Mouse (Mus musculus) kidney, postnatal 10 days (tissue): ENCODE measurements at regions not wholly inside any gene's neighbourhood (a gene's known extent, or its start where the extent isn't known, plus 50 kb on each side); places are given as distances from the start of the nearest gene placed in this dataset.

Experiments
- DNase-seq: peaks from one replicate; pipeline ENCODE4 v3.0.0; 2021; ENCODE audit warnings: mixed read lengths

DNA sequence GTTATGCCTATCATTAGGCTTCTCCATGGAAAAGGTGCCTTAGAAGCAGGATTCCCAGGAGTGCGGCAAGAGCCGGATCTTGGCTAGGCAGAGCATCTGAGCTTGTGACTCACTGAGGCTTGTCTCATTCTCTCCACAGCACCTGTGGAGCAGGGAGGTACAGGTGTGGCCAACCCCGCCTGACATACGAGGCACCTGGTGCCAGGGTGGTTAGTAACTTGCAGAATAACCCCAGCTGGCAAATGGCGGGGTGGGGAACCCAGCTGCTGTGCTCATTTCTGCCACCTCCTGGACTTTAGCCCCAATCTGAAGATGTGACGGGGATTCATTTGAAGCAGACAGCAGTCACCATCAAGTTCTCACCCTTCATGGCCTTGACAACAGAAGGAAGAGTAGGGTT, 96.2 kb downstream of the Pdgfra start:
- no peak for DNase-seq

DNA sequence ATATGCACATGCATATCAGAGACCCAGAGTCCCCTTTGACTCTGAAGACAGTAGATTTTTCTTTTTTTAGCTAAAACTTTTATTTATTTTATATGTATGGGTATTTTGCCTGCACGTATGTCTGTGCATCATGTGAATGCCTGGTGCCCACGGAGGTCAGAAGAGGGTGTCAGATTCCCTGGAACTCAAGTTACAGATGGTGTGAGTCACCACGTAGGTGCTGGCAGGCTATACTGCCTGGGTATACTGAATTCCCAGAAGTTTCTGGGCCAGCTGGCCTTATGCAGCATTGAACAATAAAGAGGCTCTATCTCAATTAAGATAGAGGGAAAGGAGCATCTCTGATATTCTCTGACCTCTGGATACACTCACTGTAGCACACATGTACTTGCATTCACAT, 97.6 kb downstream of the Pdgfra start:
- DNase-seq: no peak

DNA sequence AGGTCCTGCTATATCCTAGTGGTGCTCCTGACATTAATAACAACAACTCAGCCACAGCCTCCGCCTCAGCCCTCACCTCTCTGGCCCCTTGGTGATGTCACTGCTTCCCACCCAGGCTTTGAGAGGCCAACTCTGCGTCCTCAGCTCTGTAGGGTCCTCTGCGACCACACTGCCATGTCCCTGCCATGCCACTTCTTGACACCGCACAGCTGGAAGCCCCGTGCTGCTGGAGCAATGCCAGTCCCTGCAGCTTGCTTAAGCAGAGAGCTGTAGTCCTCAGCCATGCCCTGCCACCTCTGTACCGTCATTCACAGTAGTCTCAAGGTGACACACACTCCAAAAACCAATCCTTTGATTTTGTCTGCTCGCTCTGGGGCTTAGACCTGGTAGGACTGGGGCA, 101.3 kb downstream of the Pdgfra start:
- DNase-seq: peak; percentile 38

GRCm38 (mm10) chr5:75253830-75254229, 101.7 kb downstream of the Pdgfra start:
- no peak for DNase-seq

GRCm38 (mm10) chr5:75256186-75256585, 104.1 kb downstream of the Pdgfra start:
- peak; percentile 49 for DNase-seq

- peak; percentile 15 for DNase-seq
Observed at GRCm38 (mm10) chr5:75257067-75257466, 105.0 kb downstream of the Pdgfra start.

GRCm38 (mm10) chr5:75260247-75260646, 108.2 kb downstream of the Pdgfra start:
- no peak for DNase-seq

- DNase-seq: peak; percentile 41
Observed at GRCm38 (mm10) chr5:75266111-75266676, 114.1 kb downstream of the Pdgfra start.

DNA sequence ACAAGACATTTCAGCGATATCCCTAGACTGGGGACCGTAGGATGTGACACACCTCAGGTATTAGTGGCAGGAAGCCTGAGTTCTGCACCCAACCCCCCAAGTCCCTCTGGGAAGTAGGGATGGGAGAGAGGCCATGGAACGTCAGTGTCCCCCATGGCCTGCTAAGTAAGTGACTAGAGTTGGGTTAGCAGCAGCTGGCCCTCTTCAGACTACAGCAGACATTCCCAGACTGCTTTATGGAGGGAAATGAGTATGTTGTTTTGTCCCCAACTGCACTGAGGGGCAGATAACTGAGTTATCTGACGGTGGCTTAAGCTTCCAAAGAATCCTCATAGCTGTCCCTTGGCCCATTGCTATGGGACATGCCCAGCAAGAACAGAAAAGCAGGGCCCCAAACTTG, 114.8 kb downstream of the Pdgfra start:
- DNase-seq: peak; percentile 49

DNA sequence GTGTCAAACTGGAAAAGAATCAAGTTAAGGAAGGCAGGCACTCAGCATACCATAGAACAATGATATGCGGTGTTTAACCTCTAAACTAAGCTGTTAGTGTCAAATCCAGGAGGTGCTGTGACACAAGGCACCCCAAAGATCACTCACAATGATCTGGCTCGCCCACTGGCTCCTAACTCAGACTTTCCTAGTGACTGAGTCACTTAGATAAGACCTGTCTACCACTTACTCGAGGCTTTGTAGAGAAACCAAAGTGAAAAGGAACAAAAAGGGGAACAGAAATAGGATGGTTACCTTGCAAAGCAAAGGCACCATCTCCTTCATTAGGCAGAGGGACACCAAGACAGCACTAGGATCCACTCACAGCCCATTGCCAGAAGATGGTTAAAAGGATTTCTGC, 115.7 kb downstream of the Pdgfra start:
- DNase-seq: no peak

DNA sequence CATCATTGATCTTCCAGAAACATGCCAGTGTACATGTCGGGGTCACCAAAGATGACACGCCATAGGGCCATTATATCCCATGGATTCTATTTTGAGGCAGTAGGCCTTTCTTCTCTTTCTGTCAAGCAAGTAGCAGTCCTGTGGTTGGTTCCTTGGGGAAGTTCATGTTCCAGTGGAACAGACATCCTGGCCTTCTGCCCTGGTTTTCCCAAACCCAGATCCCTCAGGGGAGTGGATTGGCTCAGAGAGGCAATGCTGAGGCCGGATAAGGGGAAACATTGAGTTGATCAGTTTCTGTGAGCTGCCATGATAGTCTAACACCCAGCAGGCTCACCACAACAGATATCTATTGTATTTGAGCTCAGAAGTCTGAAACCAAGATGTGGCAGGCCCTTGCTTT, 125.9 kb downstream of the Pdgfra start:
- no peak for DNase-seq

- DNase-seq: no peak
Observed at GRCm38 (mm10) chr5:75279561-75280171, 127.6 kb downstream of the Pdgfra start.

- no peak for DNase-seq
Observed at GRCm38 (mm10) chr5:75280698-75281097, 128.6 kb downstream of the Pdgfra start.

- no peak for DNase-seq
Observed at GRCm38 (mm10) chr5:75281510-75281909, 129.4 kb downstream of the Pdgfra start.

GRCm38 (mm10) chr5:75282617-75283016, 130.5 kb downstream of the Pdgfra start:
- DNase-seq: no peak

DNA sequence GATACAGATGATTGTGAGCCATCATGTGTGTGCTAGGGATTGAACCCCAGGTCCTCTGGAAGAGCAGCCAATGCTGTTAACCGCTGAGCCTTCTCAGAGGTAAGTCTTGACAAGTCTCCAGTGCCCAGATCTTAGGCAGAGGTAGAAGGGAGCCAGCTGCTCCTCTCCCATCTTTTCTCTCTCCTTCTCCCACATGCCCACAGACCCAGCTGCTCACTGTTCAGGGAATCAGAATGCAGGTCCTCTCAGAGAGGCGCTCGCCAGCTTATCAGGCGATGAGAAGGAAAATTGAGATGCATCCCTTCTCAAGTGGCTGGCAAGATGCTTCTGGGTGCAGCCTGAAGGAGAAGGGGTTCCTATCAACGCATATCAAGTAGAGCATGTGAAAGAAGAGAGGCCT, 131.7 kb downstream of the Pdgfra start:
- no peak for DNase-seq

GRCm38 (mm10) chr5:75285950-75286349, 133.9 kb downstream of the Pdgfra start:
- DNase-seq: no peak

DNA sequence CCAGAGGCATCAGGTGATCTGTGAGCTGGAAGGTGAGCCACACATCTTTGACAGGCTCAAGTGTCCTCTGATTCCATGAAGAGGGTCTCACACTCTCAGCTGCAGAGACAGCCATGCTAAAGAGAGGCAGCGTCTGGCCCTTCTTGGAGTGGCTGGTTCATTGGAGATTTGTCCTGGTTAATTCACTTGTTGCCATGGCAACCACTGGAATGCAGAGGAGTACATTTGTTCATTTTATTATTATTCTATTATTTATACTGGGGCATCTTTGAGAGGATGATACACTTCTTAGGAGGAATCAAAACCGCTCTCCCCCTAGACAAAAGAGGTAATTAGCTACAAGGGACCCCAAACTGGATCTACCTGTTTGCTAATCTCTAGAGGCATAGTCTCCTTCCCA, 143.6 kb downstream of the Pdgfra start:
- DNase-seq: no peak

DNA sequence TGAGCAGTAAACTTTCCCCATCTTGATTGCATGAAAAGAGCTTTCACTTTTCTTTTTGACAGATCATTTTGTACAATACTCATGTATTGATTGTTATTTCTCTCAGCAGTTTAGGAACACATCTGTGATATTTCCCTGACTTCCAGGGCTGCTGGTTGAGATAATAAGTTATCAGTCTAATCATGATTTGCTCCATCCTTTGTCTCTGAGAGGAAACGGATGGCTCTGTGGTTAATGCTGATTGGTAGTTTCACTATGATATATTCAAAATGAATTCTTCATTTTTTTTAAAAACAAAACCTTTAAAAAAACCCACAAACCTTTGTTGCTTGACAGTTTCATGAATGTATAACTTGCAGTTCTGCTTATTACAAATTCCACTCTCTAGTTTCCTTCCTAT, 160.8 kb downstream of the Pdgfra start:
- DNase-seq: no peak

GRCm38 (mm10) chr5:75315956-75316355, 163.9 kb downstream of the Pdgfra start:
- DNase-seq: no peak

GRCm38 (mm10) chr5:75320536-75320935, 168.4 kb downstream of the Pdgfra start:
- DNase-seq: no peak

- no peak for DNase-seq
Observed at GRCm38 (mm10) chr5:75334050-75334449, 182.0 kb downstream of the Pdgfra start.

- DNase-seq: peak; percentile 13
Observed at GRCm38 (mm10) chr5:75336454-75336853, 184.4 kb downstream of the Pdgfra start.

DNA sequence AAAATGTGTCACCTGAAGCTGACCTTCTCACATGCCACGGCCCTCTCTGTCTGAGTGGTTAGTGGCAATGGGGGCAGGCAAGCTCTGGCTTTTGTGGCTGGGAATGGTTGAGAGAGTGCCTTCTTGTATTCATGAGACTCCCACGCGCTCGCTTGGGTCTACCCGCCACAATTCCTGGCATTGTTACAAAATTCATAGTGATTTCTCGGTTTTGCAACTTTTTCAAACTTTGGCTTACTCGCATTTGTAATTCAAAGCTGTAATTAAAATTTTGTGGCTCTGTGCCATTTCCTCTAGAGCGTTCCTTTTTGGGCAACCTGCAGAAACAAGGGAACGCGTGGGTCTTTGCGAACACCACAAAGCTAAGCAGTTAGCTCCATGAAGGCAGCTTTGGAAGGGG, 186.3 kb downstream of the Pdgfra start:
- no peak for DNase-seq

- DNase-seq: no peak
Observed at GRCm38 (mm10) chr5:75342599-75342998, 190.5 kb downstream of the Pdgfra start.
